8 mouse cellular contexts compared by ENCODE assay signal in genomic region chr11:120713580-120714518, GRCm38 (mm10). TPM values are rescaled to one million over a fixed set of nuclear protein-coding genes. Genes with fewer than 3 reads are reported as not detected.
DNase-seq lines count a peak whose midpoint lies in the region; ATAC-seq and TF ChIP-seq lines count a peak whose summit lies in the region.

Gene Cenpx, minus strand, starts transcription at chr11:120713738.
Gene Lrrc45, plus strand, starts transcription at chr11:120713925.

- no peak for TF ChIP-seq CTCF in cortical plate, adult 2 months (IDR thresholded peaks at IDR 0.05; ENCODE audit: extremely low read depth, insufficient read depth, low read length)

- no peak within 1 kb of the TSS for H3K27ac ChIP-seq in cortical plate, adult 2 months (ENCODE audit: insufficient read depth, low read length)

- peak; percentile 77 for TF ChIP-seq POLR2A in cortical plate, adult 2 months (IDR thresholded peaks at IDR 0.05; ENCODE audit: extremely low read depth, insufficient read depth, low read length)

- peaks cover 73% of the 10 kb centered on the region for H3K36me3 ChIP-seq in megakaryocyte, embryonic 14.5 days (replicated peaks; ENCODE audit: low read length)

- DNase-seq in gastrocnemius, adult 8-10 months (ENCODE audit: low spot score in 2 of 2) = peak; percentile 95 to 96
- peak; percentile 96 for DNase-seq in hindlimb bud, embryonic 11.5 days (ENCODE audit: extremely low spot score, low read depth, low spot score)
- DNase-seq in left cerebral cortex, adult 8-10 months (ENCODE audit: low spot score in 2 of 2) = peak; percentile 92 to 98
- DNase-seq in right cerebral cortex, postnatal 10 days (ENCODE audit: low spot score in 2 of 2) = peak; percentile 99
- DNase-seq in urinary bladder, postnatal 25 days (ENCODE audit: low spot score) = peak; percentile 88

- H3K4me3 ChIP-seq in cortical plate, adult 2 months (ENCODE audit: insufficient read depth, low read length) = peak within 1 kb of the TSS; percentile 61
- H3K4me3 ChIP-seq in megakaryocyte, embryonic 14.5 days (replicated peaks) = peak within 1 kb of the TSS; percentile 96

- peak; percentile 97 for ATAC-seq in activated CD4-positive, CD25-positive, alpha-beta regulatory T cell, adult 4 months

- H3K27me3 ChIP-seq in megakaryocyte, embryonic 14.5 days (replicated peaks) = no peaks in the 10 kb centered on the region

- H3K9me3 ChIP-seq in megakaryocyte, embryonic 14.5 days = no peaks in the 10 kb centered on the region

- peaks cover 3% of the 10 kb centered on the region for H3K4me1 ChIP-seq in cortical plate, adult 2 months (ENCODE audit: control insufficient read depth, insufficient read depth, low read length)
- peaks cover 53% of the 10 kb centered on the region for H3K4me1 ChIP-seq in megakaryocyte, embryonic 14.5 days

RNA-seq across cellular contexts. Expression of gene Cenpx, which starts in this region (rescaled TPM):
- polyA plus RNA-seq in activated CD4-positive, CD25-positive, alpha-beta regulatory T cell, adult 4 months (2017; shearing (Covaris generic)) = 100 to 1,000 TPM; 163 to 165 TPM
- polyA plus RNA-seq in cortical plate, adult 2 months (2012; rRNA removed) = 36.2 and 40.2 TPM in 2 replicates
- 10 to 100 TPM; 26.1 to 31.0 (median 27.3) TPM for total RNA-seq in gastrocnemius, adult 8-10 months (2022)
- total RNA-seq in left cerebral cortex, adult 8-10 months (2022) = 10 to 100 TPM; 19.2 to 23.3 (median 22.2) TPM
- 93.0 and 128 TPM in 2 replicates for polyA plus RNA-seq in megakaryocyte, embryonic 14.5 days (2012; ENCODE audit: insufficient read depth, low replicate concordance)

RNA-seq across cellular contexts. Expression of gene Lrrc45, which starts in this region (rescaled TPM):
- 10 to 100 TPM; 19.7 to 24.1 TPM for polyA plus RNA-seq in activated CD4-positive, CD25-positive, alpha-beta regulatory T cell, adult 4 months (2017; shearing (Covaris generic))
- 114 and 137 TPM in 2 replicates for polyA plus RNA-seq in cortical plate, adult 2 months (2012; rRNA removed)
- total RNA-seq in gastrocnemius, adult 8-10 months (2022) = 1 to 10 TPM; 1.8 to 4.4 (median 2.9) TPM
- 10 to 100 TPM; 39.8 to 56.7 (median 51.2) TPM for total RNA-seq in left cerebral cortex, adult 8-10 months (2022)
- polyA plus RNA-seq in megakaryocyte, embryonic 14.5 days (2012; ENCODE audit: insufficient read depth, low replicate concordance) = 10.0 and 23.5 TPM in 2 replicates

Comparison
In these comparisons a context has a peak if more than half of its experiments do, and no peak if none do; other contexts are left out.
1. RNA of gene Lrrc45 (total RNA-seq): 39.8 to 56.7 TPM in left cerebral cortex, adult 8-10 months; 1.8 to 4.4 TPM in gastrocnemius, adult 8-10 months; every median in the first group is over 4 times any median in the second.
2. Peak in every context shown above with its lines, with median percentiles within 50 percentile points of each other: DNase-seq.